Mouse (Mus musculus) liver, embryonic 14.5 days (tissue): ENCODE data around the gene Hexa.

Experiments
- CTCF ChIP-seq: IDR thresholded peaks from 2 replicates; pipeline ENCODE4 v1.5.1; 2016; ENCODE audit warnings: antibody characterized with exemption, low read depth, control low read depth
- EP300 ChIP-seq: IDR thresholded peaks from 2 replicates; pipeline ENCODE4 v1.6.1; 2016; ENCODE audit warnings: antibody characterized with exemption, low read depth

DNA sequence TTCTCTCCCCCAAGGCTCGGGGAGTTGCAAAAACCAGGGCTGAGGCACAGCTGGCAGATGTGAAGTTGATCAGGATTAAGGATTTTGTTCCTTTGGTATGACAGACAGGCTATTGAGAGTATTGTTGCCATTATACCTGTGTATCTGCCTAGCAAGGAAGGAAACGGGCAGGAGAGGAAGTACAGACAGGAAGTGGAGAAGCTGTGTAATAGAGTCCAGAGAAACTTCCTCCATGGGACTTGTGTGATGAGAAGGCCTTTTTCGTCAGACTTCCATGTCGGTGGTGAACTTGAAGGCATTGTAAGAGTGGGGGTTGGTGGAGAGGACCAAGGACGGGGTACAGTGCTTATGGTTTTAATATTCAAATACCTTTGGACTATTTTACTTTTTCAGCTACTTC is 11.7 kb downstream of the Hexa start:
- TF ChIP-seq CTCF, result no peak
- TF ChIP-seq EP300, result no peak
